Mouse (Mus musculus): ENCODE measurements around the gene Rpl22l1. TPM values are rescaled to one million over a fixed set of nuclear protein-coding genes. Genes with fewer than 3 reads are reported as not detected.
"Not testable (repeated sequence)": the region's sequence is repeated elsewhere in the genome, so short reads cannot be mapped to it uniquely, and the experiment has no call there.

Gene Rpl22l1
- polyA plus RNA-seq, 1 experiment from 2014 or later, result 247 TPM

DNA sequence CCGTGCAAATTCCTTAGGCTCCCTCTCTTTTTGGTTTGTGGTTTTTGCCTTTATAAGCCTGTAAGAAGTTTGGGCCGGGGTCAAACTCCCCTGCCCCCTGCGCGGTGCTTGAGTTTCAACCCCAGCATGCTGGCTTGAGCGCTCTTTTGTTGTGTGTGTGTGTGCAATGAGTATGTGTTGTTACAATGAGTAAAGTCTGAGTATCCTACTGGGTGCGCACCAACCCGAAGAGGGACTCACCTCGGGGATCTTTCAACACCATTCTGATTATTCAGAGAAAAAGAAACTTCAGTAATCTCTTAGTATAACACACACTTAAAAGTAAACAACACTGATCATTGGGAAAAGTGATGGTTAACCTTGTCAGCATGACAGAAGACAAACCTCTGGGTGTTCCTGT is 38.0 kb downstream of the Rpl22l1 start:
- Histone ChIP-seq H3K4me1 (ENCODE audit: insufficient read depth) (no peaks in the 10 kb centered on the region), H3K27me3 (ENCODE audit: insufficient read depth, low read length) (no peaks in the 10 kb centered on the region), H3K27ac (ENCODE audit: low read depth) (no peak overlapping the region), H3K9ac (replicated peaks) (no peak overlapping the region), H3K4me2 (ENCODE audit: low read depth, low read length) (no peak overlapping the region), H3K9me3 (ENCODE audit: low read length) (no peaks in the 10 kb centered on the region), H3K36me3 (replicated peaks; ENCODE audit: insufficient read depth, low read length) (no peaks in the 10 kb centered on the region), H3K4me3 (ENCODE audit: low read depth, low read length) (no peak overlapping the region)
- DNase-seq (no peak), ATAC-seq (no peak)
- WGBS (ENCODE audit: insufficient replicate concordance), result 53% methylated on average over 8 of the region's 8 CpGs
- no peak for TF ChIP-seq EP300 (IDR thresholded peaks at IDR 0.05; ENCODE audit: low read depth)
- no peak for TF ChIP-seq CTCF (IDR thresholded peaks at IDR 0.05; ENCODE audit: low read depth)

DNA sequence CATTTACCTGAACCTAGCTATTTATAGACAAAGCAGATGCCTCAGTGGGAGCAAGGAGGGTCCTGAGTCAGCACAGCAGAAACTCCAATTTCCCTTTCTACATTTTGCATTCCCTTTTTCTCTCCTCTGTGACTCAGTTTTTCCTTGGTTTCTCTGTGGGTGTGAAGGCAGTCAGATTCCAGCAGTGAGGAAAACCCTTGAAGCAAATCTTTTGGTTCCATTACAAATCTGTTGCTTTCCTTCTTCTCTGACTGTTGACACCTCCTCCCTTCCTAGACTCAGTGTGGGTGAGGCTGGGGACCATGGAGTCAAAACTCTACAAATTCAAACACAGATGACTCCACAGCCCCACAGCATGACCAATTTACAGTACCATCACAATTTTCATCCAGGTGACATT is 41.9 kb downstream of the Rpl22l1 start:
- H3K9ac ChIP-seq (replicated peaks), result no peak overlapping the region
- no peak for ATAC-seq
- TF ChIP-seq CTCF (IDR thresholded peaks at IDR 0.05; ENCODE audit: low read depth), result no peak
- no peak for TF ChIP-seq EP300 (IDR thresholded peaks at IDR 0.05; ENCODE audit: low read depth)

DNA sequence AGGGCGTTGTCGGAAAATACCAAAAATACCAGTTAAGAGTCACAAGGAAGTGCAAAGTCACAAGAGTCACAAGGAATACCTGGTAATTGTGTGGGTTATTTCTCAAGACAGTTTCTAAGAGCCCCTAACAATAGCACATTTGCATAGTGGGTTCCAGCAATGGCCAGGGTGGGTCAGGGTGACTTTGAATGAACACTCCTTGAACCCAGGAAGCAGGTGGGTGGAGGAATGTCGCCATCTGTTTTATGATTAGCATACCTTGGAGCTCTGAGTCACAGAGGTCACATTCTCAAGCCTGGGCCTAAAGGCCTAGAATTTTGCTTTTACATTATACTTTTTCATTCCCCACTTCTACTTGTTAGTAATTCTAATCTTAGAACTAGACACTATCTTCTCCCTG is 46.9 kb downstream of the Rpl22l1 start:
- H3K4me3 ChIP-seq (ENCODE audit: low read depth, low read length); H3K27ac ChIP-seq (ENCODE audit: low read depth); H3K27me3 ChIP-seq (ENCODE audit: insufficient read depth, low read length); H3K4me1 ChIP-seq (ENCODE audit: insufficient read depth); DNase-seq; H3K9ac ChIP-seq (replicated peaks); H3K36me3 ChIP-seq (replicated peaks; ENCODE audit: insufficient read depth, low read length); H3K4me2 ChIP-seq (ENCODE audit: low read depth, low read length); ATAC-seq; H3K9me3 ChIP-seq (ENCODE audit: low read length): not testable (repeated sequence)
- WGBS (ENCODE audit: insufficient replicate concordance), result 80% methylated on average over 3 of the region's 3 CpGs

More for the DNA sequence above, 41.9 kb downstream of the Rpl22l1 start:
- Histone ChIP-seq H3K4me1 (ENCODE audit: insufficient read depth) (no peaks in the 10 kb centered on the region), H3K4me2 (ENCODE audit: low read depth, low read length) (no peak overlapping the region), H3K36me3 (replicated peaks; ENCODE audit: insufficient read depth, low read length) (no peaks in the 10 kb centered on the region), H3K4me3 (ENCODE audit: low read depth, low read length) (no peak overlapping the region), H3K27me3 (ENCODE audit: insufficient read depth, low read length) (no peaks in the 10 kb centered on the region), H3K27ac (ENCODE audit: low read depth) (no peak overlapping the region), H3K9me3 (ENCODE audit: low read length) (no peaks in the 10 kb centered on the region)
- no peak for DNase-seq

Other genes starting within 250 kb of the Rpl22l1 start
- gene Slc2a2, start 107.5 kb upstream of the Rpl22l1 start, polyA plus RNA-seq (2015; fragmentation: Nextera tagmentation; extraction: Ambion mirVana), result 135 TPM in 2 replicates
- 1.3 and 1.4 TPM in 2 replicates for gene Eif5a2, start 24.2 kb upstream of the Rpl22l1 start, polyA plus RNA-seq (2015; fragmentation: Nextera tagmentation; extraction: Ambion mirVana)
- not detected in 2 replicates for gene Gm1527, start 87.2 kb downstream of the Rpl22l1 start, polyA plus RNA-seq (2015; fragmentation: Nextera tagmentation; extraction: Ambion mirVana)

All from liver, postnatal 0 days (tissue).